Mouse (Mus musculus): ENCODE measurements at regions not wholly inside any gene's neighbourhood (a gene's known extent, or its start where the extent isn't known, plus 50 kb on each side); places are given as distances from the start of the nearest gene placed in this dataset.
A peak's percentile ranks its signal among the peaks of the same experiment; 100 is the strongest.

DNA sequence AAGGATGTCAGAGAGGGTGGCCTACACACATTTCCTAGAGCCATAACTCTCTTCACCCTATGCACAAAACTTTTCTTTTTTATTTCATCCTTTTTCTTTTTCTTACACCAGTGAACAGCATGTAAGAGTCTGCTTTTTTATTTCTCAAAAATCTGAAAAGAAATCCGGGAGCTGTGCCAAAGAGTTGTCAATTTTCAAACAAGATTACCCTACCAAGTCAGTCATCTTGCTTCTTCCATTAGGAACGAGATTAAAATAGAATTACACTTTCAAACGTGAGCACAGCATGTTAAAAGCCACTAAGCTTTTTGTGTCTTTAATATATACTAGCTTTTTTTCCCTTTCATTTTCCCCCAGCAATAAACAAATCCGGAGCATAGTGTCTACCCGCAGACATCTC lies 232.2 kb upstream of the Smim15 start:
- Histone ChIP-seq H3K36me3 (ENCODE audit: insufficient read depth) (no peaks in the 10 kb centered on the region), H3K27me3 (ENCODE audit: insufficient read depth, low read length) (no peaks in the 10 kb centered on the region), H3K4me1 (ENCODE audit: insufficient read depth) (peaks cover 24% of the 10 kb centered on the region), H3K27ac (ENCODE audit: low read depth) (no peak overlapping the region), H3K9me3 (ENCODE audit: low read depth, low read length) (no peaks in the 10 kb centered on the region), H3K4me3 (ENCODE audit: low read depth, low read length) (no peak overlapping the region), H3K9ac (no peak overlapping the region), H3K4me2 (no peak overlapping the region)
- no peak for TF ChIP-seq CTCF (IDR thresholded peaks at IDR 0.05; ENCODE audit: low read depth)
- DNase-seq (peak; percentile 44), ATAC-seq (ENCODE audit: insufficient read depth) (no peak)
- 23% methylated on average over 5 of the region's 5 CpGs for WGBS

- DNase-seq (no peak), ATAC-seq (ENCODE audit: insufficient read depth) (no peak)
- Histone ChIP-seq H3K27me3 (ENCODE audit: insufficient read depth, low read length) (no peaks in the 10 kb centered on the region), H3K9me3 (ENCODE audit: low read depth, low read length) (no peaks in the 10 kb centered on the region), H3K4me1 (ENCODE audit: insufficient read depth) (peaks cover 24% of the 10 kb centered on the region), H3K4me3 (ENCODE audit: low read depth, low read length) (no peak overlapping the region), H3K9ac (no peak overlapping the region), H3K4me2 (no peak overlapping the region), H3K27ac (ENCODE audit: low read depth) (no peak overlapping the region), H3K36me3 (ENCODE audit: insufficient read depth) (no peaks in the 10 kb centered on the region)
- 41% methylated on average over 9 of the region's 9 CpGs for WGBS
- no peak for TF ChIP-seq CTCF (IDR thresholded peaks at IDR 0.05; ENCODE audit: low read depth)
These were observed 233.4 kb upstream of the Smim15 start for GRCm38 (mm10) chr13:107810802-107811192.

- Histone ChIP-seq H3K9me3 (ENCODE audit: low read depth, low read length) (no peaks in the 10 kb centered on the region), H3K4me1 (ENCODE audit: insufficient read depth) (peaks cover 24% of the 10 kb centered on the region), H3K9ac (no peak overlapping the region), H3K36me3 (ENCODE audit: insufficient read depth) (no peaks in the 10 kb centered on the region), H3K27me3 (ENCODE audit: insufficient read depth, low read length) (no peaks in the 10 kb centered on the region), H3K4me2 (no peak overlapping the region), H3K4me3 (ENCODE audit: low read depth, low read length) (no peak overlapping the region), H3K27ac (ENCODE audit: low read depth) (no peak overlapping the region)
- WGBS, result 66% methylated on average over 9 of the region's 9 CpGs
- no peak for DNase-seq
- TF ChIP-seq CTCF (IDR thresholded peaks at IDR 0.05; ENCODE audit: low read depth), result no peak
- ATAC-seq (ENCODE audit: insufficient read depth), result no peak
These were observed 234.0 kb upstream of the Smim15 start for GRCm38 (mm10) chr13:107810060-107810801.

GRCm38 (mm10) chr13:107808961-107809360 lies 235.3 kb upstream of the Smim15 start:
- no peak overlapping the region for H3K4me2 ChIP-seq
- DNase-seq, result no peak
- no peak overlapping the region for H3K9ac ChIP-seq
- 82% methylated on average over 2 of the region's 2 CpGs for WGBS
- no peaks in the 10 kb centered on the region for H3K27me3 ChIP-seq (ENCODE audit: insufficient read depth, low read length)
- H3K9me3 ChIP-seq (ENCODE audit: low read depth, low read length), result no peaks in the 10 kb centered on the region
- no peak overlapping the region for H3K4me3 ChIP-seq (ENCODE audit: low read depth, low read length)
- no peak overlapping the region for H3K27ac ChIP-seq (ENCODE audit: low read depth)
- H3K4me1 ChIP-seq (ENCODE audit: insufficient read depth), result peaks cover 24% of the 10 kb centered on the region
- H3K36me3 ChIP-seq (ENCODE audit: insufficient read depth), result no peaks in the 10 kb centered on the region
- no peak for TF ChIP-seq CTCF (IDR thresholded peaks at IDR 0.05; ENCODE audit: low read depth)
- no peak for ATAC-seq (ENCODE audit: insufficient read depth)

DNA sequence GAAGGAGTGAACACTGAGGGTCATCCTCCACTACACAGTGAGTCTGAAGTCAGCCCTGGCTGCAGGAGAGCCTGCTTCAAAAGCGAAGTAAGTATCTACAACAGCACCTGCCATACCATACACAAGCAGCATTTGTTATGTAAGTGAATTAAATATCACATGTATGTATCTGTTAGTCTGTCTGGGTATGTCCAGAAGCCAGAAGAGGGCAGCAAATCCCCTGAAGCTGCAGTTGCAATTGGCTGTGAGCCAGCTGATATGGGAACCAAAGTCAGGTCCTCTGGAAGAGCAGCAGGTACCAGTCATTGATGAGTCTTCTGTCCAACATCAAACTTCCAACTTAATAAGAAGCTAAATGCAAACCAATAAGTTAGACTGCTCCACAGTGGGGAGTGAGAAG lies 239.8 kb upstream of the Smim15 start:
- H3K27ac ChIP-seq (ENCODE audit: low read depth), result no peak overlapping the region
- H3K9ac ChIP-seq, result no peak overlapping the region
- H3K9me3 ChIP-seq (ENCODE audit: low read depth, low read length), result no peaks in the 10 kb centered on the region
- no peak overlapping the region for H3K4me2 ChIP-seq
- H3K36me3 ChIP-seq (ENCODE audit: insufficient read depth), result no peaks in the 10 kb centered on the region
- ATAC-seq (ENCODE audit: insufficient read depth) (no peak), DNase-seq (peak; percentile 39)
- WGBS, result 75% methylated on average over 1 of the region's 1 CpGs
- H3K4me1 ChIP-seq (ENCODE audit: insufficient read depth), result peaks cover 10% of the 10 kb centered on the region; the same call in 1 of the 2 replicates
- H3K4me3 ChIP-seq (ENCODE audit: low read depth, low read length), result no peak overlapping the region
- peak; percentile 39 for TF ChIP-seq CTCF (IDR thresholded peaks at IDR 0.05; ENCODE audit: low read depth)
- no peaks in the 10 kb centered on the region for H3K27me3 ChIP-seq (ENCODE audit: insufficient read depth, low read length)

DNA sequence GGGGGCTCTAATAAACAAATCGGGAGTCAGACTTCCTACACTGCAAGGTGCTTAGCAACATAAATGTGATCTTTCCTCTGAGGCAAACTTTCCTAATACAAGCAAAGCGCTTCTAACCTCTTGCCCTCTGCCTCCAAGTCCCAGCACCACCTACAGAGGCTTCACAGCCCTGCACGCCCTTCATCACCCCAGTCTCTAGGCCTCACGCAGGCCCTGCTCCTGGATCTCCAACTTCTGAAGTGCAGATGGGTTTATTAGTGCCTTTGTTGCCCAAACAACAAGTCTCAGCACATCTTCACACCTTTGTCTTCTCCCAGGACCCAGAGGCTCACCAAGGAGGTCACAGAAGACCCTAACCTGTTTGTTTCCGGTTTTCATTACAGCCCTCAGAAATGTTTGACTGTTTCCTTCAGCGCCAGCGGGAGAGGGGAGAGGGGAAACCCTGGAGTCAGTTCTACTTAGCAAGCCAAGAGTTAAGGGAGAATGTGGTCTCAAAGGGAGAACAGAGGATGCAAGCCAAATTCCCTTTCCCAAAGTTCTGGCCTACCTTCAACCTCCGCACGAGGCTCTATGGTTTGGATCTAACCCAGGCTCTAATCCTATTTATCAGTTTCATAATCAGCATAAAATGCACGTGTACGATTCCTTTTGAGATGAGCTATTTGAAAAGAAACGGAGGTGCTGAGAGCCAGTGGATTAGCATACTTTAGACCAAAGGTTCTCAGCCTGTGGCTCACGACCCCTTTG lies 244.9 kb upstream of the Smim15 start:
- H3K9me3 ChIP-seq (ENCODE audit: low read depth, low read length), result no peaks in the 10 kb centered on the region
- no peaks in the 10 kb centered on the region for H3K27me3 ChIP-seq (ENCODE audit: insufficient read depth, low read length)
- H3K4me1 ChIP-seq (ENCODE audit: insufficient read depth), result peaks cover 15% of the 10 kb centered on the region; the same call in 1 of the 2 replicates
- H3K4me3 ChIP-seq (ENCODE audit: low read depth, low read length), result no peak overlapping the region
- DNase-seq, result no peak
- H3K9ac ChIP-seq, result no peak overlapping the region
- no peak for TF ChIP-seq CTCF (IDR thresholded peaks at IDR 0.05; ENCODE audit: low read depth)
- ATAC-seq (ENCODE audit: insufficient read depth), result no peak
- H3K4me2 ChIP-seq, result no peak overlapping the region
- H3K36me3 ChIP-seq (ENCODE audit: insufficient read depth), result no peaks in the 10 kb centered on the region
- 30% methylated on average over 13 of the region's 13 CpGs for WGBS
- no peak overlapping the region for H3K27ac ChIP-seq (ENCODE audit: low read depth)

DNA sequence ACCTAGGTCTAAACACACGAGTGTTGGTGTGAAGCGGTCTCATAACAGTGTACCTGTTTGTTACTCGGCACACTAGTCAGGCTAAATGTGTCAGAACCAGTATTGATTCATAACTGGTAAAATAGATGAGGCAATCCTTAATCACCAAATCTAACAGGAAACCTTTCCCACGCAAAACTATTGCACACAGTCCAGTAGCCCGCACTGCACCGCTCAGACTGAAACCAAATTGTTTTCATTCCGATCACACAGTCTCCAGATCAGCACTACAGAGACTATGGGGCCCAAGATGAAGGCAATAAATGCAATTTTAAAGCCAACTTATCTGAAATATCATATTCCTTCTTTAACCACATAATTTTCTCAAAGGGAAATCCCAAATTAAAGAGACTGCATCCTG lies 246.1 kb upstream of the Smim15 start:
- TF ChIP-seq CTCF (IDR thresholded peaks at IDR 0.05; ENCODE audit: low read depth), result no peak
- Histone ChIP-seq H3K4me3 (ENCODE audit: low read depth, low read length) (no peak overlapping the region), H3K27ac (ENCODE audit: low read depth) (no peak overlapping the region), H3K4me1 (ENCODE audit: insufficient read depth) (peaks cover 15% of the 10 kb centered on the region; the same call in 1 of the 2 replicates), H3K9ac (no peak overlapping the region), H3K36me3 (ENCODE audit: insufficient read depth) (no peaks in the 10 kb centered on the region), H3K27me3 (ENCODE audit: insufficient read depth, low read length) (no peaks in the 10 kb centered on the region), H3K9me3 (ENCODE audit: low read depth, low read length) (no peaks in the 10 kb centered on the region), H3K4me2 (no peak overlapping the region)
- WGBS, result 57% methylated on average over 7 of the region's 7 CpGs
- ATAC-seq (ENCODE audit: insufficient read depth), result no peak
- no peak for DNase-seq

All from lung, embryonic 14.5 days (tissue).